Mouse (Mus musculus) liver, embryonic 14.5 days (tissue): Measurements from ENCODE around the gene Atp5f1. TPM values are rescaled to one million over a fixed set of nuclear protein-coding genes. Genes with fewer than 3 reads are reported as not detected.

Source experiments
- ATAC-seq: fragments of 200-750 bp; cut with Nextera tagmentation; 2 replicates; pipeline ENCODE4 v1.8.0; 2017; ENCODE audit warnings: moderate number of reproducible peaks, mild to moderate bottlenecking, moderate library complexity; ENCODE audit not compliant: insufficient read depth
- DNase-seq, 3 experiments: peaks; one replicate each; pipeline ENCODE4 v3.0.0-alpha.2; 2012 to 2013; ENCODE audit warnings: low read depth in 3 of 3, low spot score in 3 of 3
- H3K27ac ChIP-seq: fragments of 300-500 bp; sonication (generic); 2 replicates; pipeline ENCODE4 v1.5.1; 2014; ENCODE audit warnings: moderate library complexity, mild to moderate bottlenecking, control low read depth, inconsistent platforms
- H3K27me3 ChIP-seq: fragments of 300-500 bp; sonication (generic); 2 replicates; pipeline ENCODE4 v1.6.1; 2014; ENCODE audit warnings: mild to moderate bottlenecking, low read length, moderate library complexity; ENCODE audit not compliant: control insufficient read depth, insufficient read depth
- H3K36me3 ChIP-seq: fragments of 300-500 bp; sonication (generic); replicated peaks from 2 replicates; pipeline ENCODE4 v1.6.1; 2014; ENCODE audit warnings: low read depth; ENCODE audit not compliant: control insufficient read depth, insufficient read depth
- H3K4me1 ChIP-seq, 2 experiments: fragments of 200-500 bp in 1 of 2; fragments of 300-500 bp in 1 of 2; sonication (generic) in 1 of 2; replicated peaks; 2 replicates each; pipeline ENCODE4 v1.6.1; 2012 to 2014; ENCODE audit warnings: antibody characterized with exemption in 1 of 2, inconsistent platforms in 1 of 2, low read length in 1 of 2; ENCODE audit not compliant: control insufficient read depth in 2 of 2, insufficient read depth in 2 of 2
- H3K4me2 ChIP-seq: fragments of 300-500 bp; sonication (generic); 2 replicates; pipeline ENCODE4 v1.6.1; 2014; ENCODE audit warnings: low read depth, mild to moderate bottlenecking, control low read depth, moderate library complexity
- H3K4me3 ChIP-seq, 2 experiments: fragments of 200-500 bp in 1 of 2; fragments of 300-500 bp in 1 of 2; sonication (generic) in 1 of 2; 2 replicates each; pipeline ENCODE4 v1.5.1; 2012 to 2014; ENCODE audit warnings: low read depth in 2 of 2, low read length in 2 of 2, mild to moderate bottlenecking in 2 of 2, control low read depth in 1 of 2, inconsistent platforms in 1 of 2, moderate library complexity in 1 of 2; ENCODE audit not compliant: insufficient read depth in 1 of 2
- H3K9ac ChIP-seq: fragments of 300-500 bp; sonication (generic); replicated peaks from 2 replicates; pipeline ENCODE4 v1.6.1; 2014; ENCODE audit warnings: mild to moderate bottlenecking, control low read depth, moderate library complexity
- H3K9me3 ChIP-seq: fragments of 300-500 bp; sonication (generic); 2 replicates; pipeline ENCODE4 v1.6.1; 2016; ENCODE audit warnings: low read length, mixed read lengths; ENCODE audit not compliant: control insufficient read depth
- CTCF ChIP-seq: IDR thresholded peaks from 2 replicates; pipeline ENCODE4 v1.5.1; 2016; ENCODE audit warnings: antibody characterized with exemption, low read depth, control low read depth
- EP300 ChIP-seq: IDR thresholded peaks from 2 replicates; pipeline ENCODE4 v1.6.1; 2016; ENCODE audit warnings: antibody characterized with exemption, low read depth
- WGBS: fragments of 180-500 bp; shearing (Covaris S2); extraction: QIAGEN DNeasy Blood & Tissue Kit; methylation state at CpG from one replicate; pipeline ENCODE4 v1.1.7; 2014; ENCODE audit not compliant: insufficient replicate concordance; 5-methylcytosine and 5-hydroxymethylcytosine counted together
- polyA plus RNA-seq, 2 experiments: library from polyadenylated mRNA; depleted of rRNA in 1 of 2; stranded (reverse) in 1 of 2; unstranded in 1 of 2; fragments of >200 nt; fragmentation: Nextera tagmentation in 1 of 2; extraction: Ambion mirVana in 1 of 2; gene quantifications; 2 replicates each; pipeline versions ENCODE4 v1.2.1 to v1.2.3; 2012 to 2014

The Atp5f1 gene
- polyA plus RNA-seq, 2 experiments = 171 to 362 TPM

GRCm38 (mm10) chr3:105931095-105931494 is 28.8 kb downstream of the Atp5f1 start:
- no peak overlapping the region for H3K27ac ChIP-seq
- no peaks in the 10 kb centered on the region for H3K9me3 ChIP-seq
- H3K36me3 ChIP-seq = no peaks in the 10 kb centered on the region
- ATAC-seq (no peak), DNase-seq (no peak)
- H3K4me1 ChIP-seq = peaks cover 0 to 10% of the 10 kb centered on the region in 2 experiments; a peak in 2 of 4 replicates
- H3K4me2 ChIP-seq = no peak overlapping the region
- 26% methylated on average over 2 of the region's 2 CpGs for WGBS
- no peak overlapping the region for H3K4me3 ChIP-seq
- H3K9ac ChIP-seq = no peak overlapping the region
- H3K27me3 ChIP-seq = no peaks in the 10 kb centered on the region
- TF ChIP-seq EP300 (no peak), CTCF (no peak)

DNA sequence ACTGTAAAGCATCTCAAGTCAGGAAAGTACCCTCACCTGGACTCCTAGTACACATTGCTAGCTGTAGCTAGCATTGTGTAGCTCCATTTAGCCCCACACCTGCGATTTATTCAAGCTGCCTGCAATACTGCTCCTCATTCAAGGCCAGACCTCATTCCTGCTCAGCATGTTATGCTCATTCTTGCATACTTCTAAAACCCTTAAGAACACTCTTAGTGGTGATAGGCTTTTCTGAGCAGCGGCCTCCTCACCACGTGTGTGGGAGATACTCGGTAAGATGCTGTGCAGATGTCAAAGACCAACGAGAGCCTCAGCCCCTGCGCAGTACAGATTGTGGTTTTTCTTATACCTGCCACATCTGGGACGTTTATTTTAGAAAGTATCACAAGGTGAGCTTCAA is 30.1 kb downstream of the Atp5f1 start:
- Histone ChIP-seq H3K27me3 (no peaks in the 10 kb centered on the region), H3K9ac (no peak overlapping the region), H3K27ac (no peak overlapping the region), H3K9me3 (no peaks in the 10 kb centered on the region), H3K4me1 (peaks cover 2 to 19% of the 10 kb centered on the region in 2 experiments; a peak in 3 of 4 replicates), H3K36me3 (no peaks in the 10 kb centered on the region), H3K4me2 (no peak overlapping the region), H3K4me3 (no peak overlapping the region)
- no peak for DNase-seq
- WGBS = 48% methylated on average over 7 of the region's 7 CpGs
- no peak for ATAC-seq
- TF ChIP-seq CTCF (no peak), EP300 (no peak)

DNA sequence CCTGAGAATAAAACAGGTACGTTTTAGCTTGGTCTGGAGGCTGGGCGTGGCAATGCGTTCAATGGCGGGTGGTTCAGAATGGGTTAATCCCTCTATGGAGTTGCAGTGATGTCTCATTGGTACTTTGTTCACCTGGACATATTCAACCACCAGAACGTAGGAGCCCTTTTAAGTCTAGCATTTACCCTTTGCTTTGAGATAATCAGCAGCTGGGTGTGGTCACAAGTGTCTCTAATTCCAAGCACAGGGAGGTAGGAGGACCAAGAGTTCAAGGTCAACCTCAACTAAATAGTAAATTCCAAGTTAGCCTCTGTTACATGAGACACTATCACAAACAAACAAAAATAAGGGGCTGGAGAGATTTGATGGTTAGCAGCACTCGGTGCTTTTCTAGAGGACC is 31.1 kb downstream of the Atp5f1 start:
- H3K27ac ChIP-seq = no peak overlapping the region

GRCm38 (mm10) chr3:105928195-105928569 is 31.7 kb downstream of the Atp5f1 start:
- H3K36me3 ChIP-seq = no peaks in the 10 kb centered on the region
- H3K4me2 ChIP-seq = no peak overlapping the region
- TF ChIP-seq EP300 (no peak), CTCF (no peak)
- H3K9ac ChIP-seq = no peak overlapping the region
- ATAC-seq (no peak), DNase-seq (no peak)
- no peaks in the 10 kb centered on the region for H3K27me3 ChIP-seq
- no peaks in the 10 kb centered on the region for H3K9me3 ChIP-seq
- H3K27ac ChIP-seq = no peak overlapping the region
- WGBS = 64% methylated on average over 3 of the region's 3 CpGs
- peaks cover 2 to 25% of the 10 kb centered on the region in 2 experiments; a peak in 3 of 4 replicates for H3K4me1 ChIP-seq
- H3K4me3 ChIP-seq = no peak overlapping the region

More for the DNA sequence above, 31.1 kb downstream of the Atp5f1 start:
- 73% methylated on average over 6 of the region's 6 CpGs for WGBS
- Histone ChIP-seq H3K4me2 (no peak overlapping the region), H3K4me1 (peaks cover 2 to 25% of the 10 kb centered on the region in 2 experiments; a peak in 3 of 4 replicates), H3K4me3 (no peak overlapping the region), H3K27me3 (no peaks in the 10 kb centered on the region), H3K9me3 (no peaks in the 10 kb centered on the region), H3K9ac (no peak overlapping the region), H3K36me3 (no peaks in the 10 kb centered on the region)
- DNase-seq = no peak
- TF ChIP-seq EP300 (no peak), CTCF (no peak)
- no peak for ATAC-seq

- H3K9ac ChIP-seq = no peak overlapping the region
- H3K36me3 ChIP-seq = no peaks in the 10 kb centered on the region
- H3K9me3 ChIP-seq = no peaks in the 10 kb centered on the region
- DNase-seq = no peak
- H3K4me2 ChIP-seq = no peak overlapping the region
- TF ChIP-seq CTCF (no peak), EP300 (no peak)
- no peaks in the 10 kb centered on the region for H3K27me3 ChIP-seq
- H3K27ac ChIP-seq = no peak overlapping the region
- WGBS = 61% methylated on average over 7 of the region's 7 CpGs
- H3K4me1 ChIP-seq = peaks cover 2 to 22% of the 10 kb centered on the region in 2 experiments; a peak in 3 of 4 replicates
- H3K4me3 ChIP-seq = no peak overlapping the region
- ATAC-seq = no peak
Observed at GRCm38 (mm10) chr3:105927561-105928194, 32.2 kb downstream of the Atp5f1 start.
